Mouse (Mus musculus): ENCODE measurements around the gene Rassf2. TPM values are rescaled to one million over a fixed set of nuclear protein-coding genes. Genes with fewer than 3 reads are reported as not detected.

Rassf2 gene
- polyA plus RNA-seq, 1 experiment, result 11.9 TPM

- WGBS, result 44% methylated on average over 3 of the region's 3 CpGs
These were observed 42.1 kb downstream of the Rassf2 start for GRCm38 (mm10) chr2:131987950-131988349.

GRCm38 (mm10) chr2:131982546-131983196 is 47.4 kb downstream of the Rassf2 start:
- no peak overlapping the region for H3K27ac ChIP-seq (ENCODE audit: insufficient read depth, low read depth, low read length)
- TF ChIP-seq POLR2A (IDR thresholded peaks at IDR 0.05; ENCODE audit: low read depth, low read length) (no peak), CTCF (IDR thresholded peaks at IDR 0.05; ENCODE audit: extremely low read depth, insufficient read length, insufficient replicate concordance, low read depth, low read length) (peak; percentile 61; the same call in 1 of the 2 replicates)
- 4% methylated on average over 6 of the region's 6 CpGs for WGBS

More at GRCm38 (mm10) chr2:131987950-131988349, 42.1 kb downstream of the Rassf2 start:
- Histone ChIP-seq H3K36me3 (ENCODE audit: control insufficient read depth, insufficient read depth, low read length) (no peaks in the 10 kb centered on the region), H3K27ac (ENCODE audit: insufficient read depth, low read depth, low read length) (no peak overlapping the region), H3K4me1 (ENCODE audit: control insufficient read depth, insufficient read depth, insufficient read length, low read length) (no peaks in the 10 kb centered on the region), H3K4me3 (ENCODE audit: low read depth, low read length) (no peak overlapping the region), H3K27me3 (ENCODE audit: control insufficient read depth, insufficient read depth, low read length) (no peaks in the 10 kb centered on the region)
- TF ChIP-seq CTCF (IDR thresholded peaks at IDR 0.05; ENCODE audit: extremely low read depth, insufficient read length, insufficient replicate concordance, low read depth, low read length), result no peak
- no peak for TF ChIP-seq POLR2A (IDR thresholded peaks at IDR 0.05; ENCODE audit: low read depth, low read length)

GRCm38 (mm10) chr2:131980866-131981265 is 49.2 kb downstream of the Rassf2 start:
- Histone ChIP-seq H3K36me3 (ENCODE audit: control insufficient read depth, insufficient read depth, low read length) (no peaks in the 10 kb centered on the region), H3K27me3 (ENCODE audit: control insufficient read depth, insufficient read depth, low read length) (no peaks in the 10 kb centered on the region), H3K27ac (ENCODE audit: insufficient read depth, low read depth, low read length) (no peak overlapping the region), H3K4me1 (ENCODE audit: control insufficient read depth, insufficient read depth, insufficient read length, low read length) (no peaks in the 10 kb centered on the region), H3K4me3 (ENCODE audit: low read depth, low read length) (no peak overlapping the region)
- TF ChIP-seq CTCF (IDR thresholded peaks at IDR 0.05; ENCODE audit: extremely low read depth, insufficient read length, insufficient replicate concordance, low read depth, low read length) (no peak), POLR2A (IDR thresholded peaks at IDR 0.05; ENCODE audit: low read depth, low read length) (no peak)
- WGBS, result 51% methylated on average over 9 of the region's 9 CpGs

More at GRCm38 (mm10) chr2:131982546-131983196, 47.4 kb downstream of the Rassf2 start:
- no peak overlapping the region for H3K4me3 ChIP-seq (ENCODE audit: low read depth, low read length)
- H3K27me3 ChIP-seq (ENCODE audit: control insufficient read depth, insufficient read depth, low read length), result no peaks in the 10 kb centered on the region
- H3K4me1 ChIP-seq (ENCODE audit: control insufficient read depth, insufficient read depth, insufficient read length, low read length), result no peaks in the 10 kb centered on the region
- no peaks in the 10 kb centered on the region for H3K36me3 ChIP-seq (ENCODE audit: control insufficient read depth, insufficient read depth, low read length)

GRCm38 (mm10) chr2:131976663-131977062 is 53.4 kb downstream of the Rassf2 start:
- no peak for TF ChIP-seq CTCF (IDR thresholded peaks at IDR 0.05; ENCODE audit: extremely low read depth, insufficient read length, insufficient replicate concordance, low read depth, low read length)
- no peak for TF ChIP-seq POLR2A (IDR thresholded peaks at IDR 0.05; ENCODE audit: low read depth, low read length)
- H3K36me3 ChIP-seq (ENCODE audit: control insufficient read depth, insufficient read depth, low read length), result no peaks in the 10 kb centered on the region
- H3K4me1 ChIP-seq (ENCODE audit: control insufficient read depth, insufficient read depth, insufficient read length, low read length), result no peaks in the 10 kb centered on the region
- no peak overlapping the region for H3K4me3 ChIP-seq (ENCODE audit: low read depth, low read length)
- 43% methylated on average over 3 of the region's 3 CpGs for WGBS
- H3K27me3 ChIP-seq (ENCODE audit: control insufficient read depth, insufficient read depth, low read length), result no peaks in the 10 kb centered on the region
- H3K27ac ChIP-seq (ENCODE audit: insufficient read depth, low read depth, low read length), result no peak overlapping the region

GRCm38 (mm10) chr2:131971098-131971497 is 59.0 kb downstream of the Rassf2 start:
- no peaks in the 10 kb centered on the region for H3K4me1 ChIP-seq (ENCODE audit: control insufficient read depth, insufficient read depth, insufficient read length, low read length)
- no peak for TF ChIP-seq POLR2A (IDR thresholded peaks at IDR 0.05; ENCODE audit: low read depth, low read length)
- no peaks in the 10 kb centered on the region for H3K27me3 ChIP-seq (ENCODE audit: control insufficient read depth, insufficient read depth, low read length)
- WGBS, result 55% methylated on average over 4 of the region's 4 CpGs
- H3K4me3 ChIP-seq (ENCODE audit: low read depth, low read length), result no peak overlapping the region
- no peaks in the 10 kb centered on the region for H3K36me3 ChIP-seq (ENCODE audit: control insufficient read depth, insufficient read depth, low read length)
- no peak overlapping the region for H3K27ac ChIP-seq (ENCODE audit: insufficient read depth, low read depth, low read length)

- TF ChIP-seq CTCF (IDR thresholded peaks at IDR 0.05; ENCODE audit: extremely low read depth, insufficient read length, insufficient replicate concordance, low read depth, low read length), result no peak
- no peak for TF ChIP-seq POLR2A (IDR thresholded peaks at IDR 0.05; ENCODE audit: low read depth, low read length)
- Histone ChIP-seq H3K27ac (ENCODE audit: insufficient read depth, low read depth, low read length) (no peak overlapping the region), H3K36me3 (ENCODE audit: control insufficient read depth, insufficient read depth, low read length) (no peaks in the 10 kb centered on the region), H3K4me3 (ENCODE audit: low read depth, low read length) (no peak overlapping the region), H3K4me1 (ENCODE audit: control insufficient read depth, insufficient read depth, insufficient read length, low read length) (no peaks in the 10 kb centered on the region), H3K27me3 (ENCODE audit: control insufficient read depth, insufficient read depth, low read length) (no peaks in the 10 kb centered on the region)
- WGBS, result 86% methylated on average over 2 of the region's 2 CpGs
These were observed 59.5 kb downstream of the Rassf2 start for GRCm38 (mm10) chr2:131970597-131970996.

GRCm38 (mm10) chr2:131961671-131962070 is 68.4 kb downstream of the Rassf2 start:
- 51% methylated on average over 2 of the region's 2 CpGs for WGBS
- no peak overlapping the region for H3K27ac ChIP-seq (ENCODE audit: insufficient read depth, low read depth, low read length)
- TF ChIP-seq CTCF (IDR thresholded peaks at IDR 0.05; ENCODE audit: extremely low read depth, insufficient read length, insufficient replicate concordance, low read depth, low read length) (no peak), POLR2A (IDR thresholded peaks at IDR 0.05; ENCODE audit: low read depth, low read length) (no peak)
- no peaks in the 10 kb centered on the region for H3K4me1 ChIP-seq (ENCODE audit: control insufficient read depth, insufficient read depth, insufficient read length, low read length)
- H3K27me3 ChIP-seq (ENCODE audit: control insufficient read depth, insufficient read depth, low read length), result no peaks in the 10 kb centered on the region
- H3K4me3 ChIP-seq (ENCODE audit: low read depth, low read length), result no peak overlapping the region
- H3K36me3 ChIP-seq (ENCODE audit: control insufficient read depth, insufficient read depth, low read length), result no peaks in the 10 kb centered on the region
